ENCODE assay signal across 20 mouse cellular contexts in the genomic region with DNA sequence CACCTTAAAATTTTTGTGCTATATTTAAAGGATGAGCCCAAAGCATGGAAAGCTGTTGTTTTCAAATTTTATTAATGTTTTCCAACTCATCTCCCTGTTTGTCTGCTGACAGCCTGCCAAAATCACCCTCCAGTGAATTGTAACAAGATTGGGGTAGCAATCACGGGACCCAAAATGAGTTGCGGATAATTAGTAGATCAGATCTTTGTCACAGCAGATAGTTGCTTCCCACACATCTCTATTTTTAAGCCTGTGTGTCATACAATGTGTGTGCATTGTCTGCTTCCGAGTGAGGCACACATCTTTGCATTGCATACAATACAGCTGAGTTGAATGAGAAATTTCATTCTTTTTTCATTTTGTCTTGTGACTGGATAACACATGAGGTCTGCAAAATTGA.
DNase-seq lines count a peak whose midpoint lies in the region; ATAC-seq and TF ChIP-seq lines count a peak whose summit lies in the region.
"Had no signal": no experiment of that assay in that cellular context is flagged by ENCODE, and none has a peak within 500 bp of the region (broad histone marks: within the 10 kb centered on the region; RNA-seq: fewer than 3 reads in every experiment).

No protein-coding gene starts in this region.

- TF ChIP-seq EP300 in liver, postnatal 0 days (IDR thresholded peaks at IDR 0.05; ENCODE audit: low read depth), result no peak

- H3K9ac ChIP-seq in forebrain, postnatal 0 days, result no peak overlapping the region
- H3K9ac ChIP-seq in forebrain, embryonic 12.5 days, result no peak overlapping the region
- no peak overlapping the region for H3K9ac ChIP-seq in liver, postnatal 0 days (replicated peaks)
- H3K9ac ChIP-seq: midbrain, embryonic 12.5 days had no signal

- no peak overlapping the region for H3K27ac ChIP-seq in forebrain, postnatal 0 days (ENCODE audit: low read depth, low read length)
- H3K27ac ChIP-seq in forebrain, embryonic 12.5 days, result no peak overlapping the region
- no peak overlapping the region for H3K27ac ChIP-seq in liver, postnatal 0 days (ENCODE audit: low read depth)
- H3K27ac ChIP-seq: midbrain, embryonic 12.5 days had no signal

- ATAC-seq in forebrain, postnatal 0 days, result peak; percentile 61; the same call in 1 of the 2 replicates
- ATAC-seq in forebrain, embryonic 12.5 days (ENCODE audit: low FRiP score), result no peak
- ATAC-seq in liver, postnatal 0 days, result no peak
- ATAC-seq: activated CD4-positive, CD25-positive, alpha-beta regulatory T cell, adult 4 months; hindbrain, embryonic 16.5 days had no signal

- WGBS in forebrain, postnatal 0 days, result 34% methylated on average over 3 of the region's 3 CpGs
- WGBS in forebrain, embryonic 12.5 days, result 53% methylated on average over 3 of the region's 3 CpGs
- WGBS in liver, postnatal 0 days (ENCODE audit: insufficient replicate concordance), result 70% methylated on average over 3 of the region's 3 CpGs

- H3K4me1 ChIP-seq in forebrain, postnatal 0 days (ENCODE audit: insufficient read depth), result no peaks in the 10 kb centered on the region
- H3K4me1 ChIP-seq in forebrain, embryonic 12.5 days, result no peaks in the 10 kb centered on the region
- no peaks in the 10 kb centered on the region for H3K4me1 ChIP-seq in liver, postnatal 0 days (ENCODE audit: insufficient read depth)
- H3K4me1 ChIP-seq: midbrain, embryonic 12.5 days had no signal

- no peaks in the 10 kb centered on the region for H3K9me3 ChIP-seq in forebrain, postnatal 0 days (ENCODE audit: low read length)
- no peaks in the 10 kb centered on the region for H3K9me3 ChIP-seq in forebrain, embryonic 12.5 days
- no peaks in the 10 kb centered on the region for H3K9me3 ChIP-seq in liver, postnatal 0 days (ENCODE audit: low read length)
- H3K9me3 ChIP-seq: midbrain, embryonic 12.5 days had no signal

- no peak overlapping the region for H3K4me3 ChIP-seq in forebrain, postnatal 0 days (ENCODE audit: low read depth, low read length)
- no peak overlapping the region for H3K4me3 ChIP-seq in forebrain, embryonic 12.5 days (replicated peaks)
- H3K4me3 ChIP-seq in liver, postnatal 0 days (ENCODE audit: low read depth, low read length), result no peak overlapping the region
- H3K4me3 ChIP-seq: midbrain, embryonic 12.5 days had no signal

- no peak for TF ChIP-seq CTCF in forebrain, postnatal 0 days (IDR thresholded peaks at IDR 0.05; ENCODE audit: low read depth)
- no peak for TF ChIP-seq CTCF in liver, postnatal 0 days (IDR thresholded peaks at IDR 0.05; ENCODE audit: low read depth)

- H3K4me2 ChIP-seq in forebrain, postnatal 0 days (ENCODE audit: low read depth), result no peak overlapping the region
- no peak overlapping the region for H3K4me2 ChIP-seq in forebrain, embryonic 12.5 days
- no peak overlapping the region for H3K4me2 ChIP-seq in liver, postnatal 0 days (ENCODE audit: low read depth, low read length)
- H3K4me2 ChIP-seq: midbrain, embryonic 12.5 days had no signal

- peak; percentile 16 for DNase-seq in forebrain, postnatal 0 days
- peak; percentile 42 for DNase-seq in layer of hippocampus, adult 11-12 months (ENCODE audit: low spot score)
- peak; percentile 15 to 28 for DNase-seq in layer of hippocampus, postnatal 36 days
- DNase-seq in right cerebral cortex, postnatal 10 days (ENCODE audit: low spot score in 2 of 2), result peak; percentile 43 to 54
- no peak for DNase-seq in retina, embryonic 14.5 days (ENCODE audit: low spot score)
- no peak for DNase-seq in liver, postnatal 0 days
- DNase-seq in testis, postnatal 14 days (ENCODE audit: low spot score), result no peak
- DNase-seq: cerebellum, adult 11 months; cerebellum, postnatal 25 days; heart, postnatal 10 days; kidney, adult 18-20 months; kidney, postnatal 25 days; lung, postnatal 4 days; spleen, adult 18-20 months; thymus, postnatal 25 days had no signal

- H3K27me3 ChIP-seq in forebrain, postnatal 0 days (ENCODE audit: insufficient read depth, low read length), result no peaks in the 10 kb centered on the region
- no peaks in the 10 kb centered on the region for H3K27me3 ChIP-seq in forebrain, embryonic 12.5 days
- no peaks in the 10 kb centered on the region for H3K27me3 ChIP-seq in liver, postnatal 0 days (ENCODE audit: insufficient read depth, low read length)
- H3K27me3 ChIP-seq: CH12.LX; midbrain, embryonic 12.5 days had no signal

- H3K36me3 ChIP-seq in forebrain, postnatal 0 days (ENCODE audit: insufficient read depth), result no peaks in the 10 kb centered on the region
- no peaks in the 10 kb centered on the region for H3K36me3 ChIP-seq in forebrain, embryonic 12.5 days (replicated peaks)
- no peaks in the 10 kb centered on the region for H3K36me3 ChIP-seq in liver, postnatal 0 days (replicated peaks; ENCODE audit: insufficient read depth, low read length)
- H3K36me3 ChIP-seq: midbrain, embryonic 12.5 days had no signal

Comparison
In these comparisons a context has a peak if more than half of its experiments do, and no peak if none do; other contexts are left out.
1. DNase-seq: peak in forebrain, postnatal 0 days (single experiment), layer of hippocampus, adult 11-12 months (single experiment), layer of hippocampus, postnatal 36 days (2 of 2) and right cerebral cortex, postnatal 10 days (2 of 2); none in retina, embryonic 14.5 days (single experiment), liver, postnatal 0 days (single experiment) and testis, postnatal 14 days (single experiment).